8 mouse cellular contexts compared by ENCODE assay signal in the genomic region with DNA sequence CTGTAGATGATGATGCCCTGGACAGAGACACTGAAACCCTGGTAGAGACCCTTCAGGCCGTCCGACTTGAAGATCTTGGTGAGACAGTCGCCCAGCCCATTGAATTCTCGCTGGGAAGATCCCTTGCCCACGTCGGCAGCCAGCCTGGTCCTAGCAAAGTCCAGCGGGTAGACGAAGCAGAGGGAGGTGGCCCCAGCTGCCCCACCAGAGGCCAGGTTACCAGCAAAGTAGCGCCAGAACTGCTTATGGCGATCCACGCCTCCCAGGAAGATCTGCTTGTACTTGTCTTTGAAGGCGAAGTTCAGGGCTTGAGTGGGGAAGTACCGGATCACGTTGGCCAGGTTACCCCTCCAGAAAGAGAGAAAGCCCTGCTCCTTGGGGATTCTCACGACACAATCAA. TPM values are rescaled to one million over a fixed set of nuclear protein-coding genes. Genes with fewer than 3 reads are reported as not detected.
DNase-seq lines count a peak whose midpoint lies in the region; ATAC-seq and TF ChIP-seq lines count a peak whose summit lies in the region.

No protein-coding gene starts in this region.

- 85% methylated on average over 15 of the region's 15 CpGs for WGBS in liver, embryonic 11.5 days
- WGBS in heart, embryonic 14.5 days: 38% methylated on average over 15 of the region's 15 CpGs
- WGBS in limb, embryonic 14.5 days: 76% methylated on average over 15 of the region's 15 CpGs

- TF ChIP-seq POLR2A in limb, embryonic 14.5 days (IDR thresholded peaks at IDR 0.05; ENCODE audit: borderline replicate concordance, extremely low read depth, insufficient read depth, insufficient read length): no peak

- H3K27ac ChIP-seq in liver, embryonic 11.5 days (ENCODE audit: low read depth, low read length): no peak overlapping the region
- H3K27ac ChIP-seq in heart, embryonic 14.5 days (replicated peaks in 1 of 2; ENCODE audit: control insufficient read depth in 1 of 2, insufficient read depth in 1 of 2, low read depth in 2 of 2, low read length in 2 of 2): peak overlapping the region; percentile 51 to 100
- H3K27ac ChIP-seq in limb, embryonic 14.5 days (replicated peaks; ENCODE audit: low read depth, low read length): no peak overlapping the region

- H3K36me3 ChIP-seq in liver, embryonic 11.5 days (ENCODE audit: control insufficient read depth, insufficient read depth, low read length): peaks cover 32% of the 10 kb centered on the region
- H3K36me3 ChIP-seq in heart, embryonic 14.5 days (ENCODE audit: control insufficient read depth, insufficient read depth, low read length): peaks cover 57% of the 10 kb centered on the region
- peaks cover 53% of the 10 kb centered on the region for H3K36me3 ChIP-seq in limb, embryonic 14.5 days (ENCODE audit: control insufficient read depth, insufficient read depth, low read length)

- peak overlapping the region; percentile 5; the same call in 1 of the 2 replicates for H3K4me3 ChIP-seq in liver, embryonic 11.5 days (ENCODE audit: low read depth, low read length)
- H3K4me3 ChIP-seq in heart, embryonic 14.5 days (ENCODE audit: control insufficient read depth in 1 of 2, insufficient read depth in 1 of 2, low read depth in 1 of 2, low read length in 2 of 2): peak overlapping the region; percentile 87 to 95
- peak overlapping the region; percentile 89 for H3K4me3 ChIP-seq in limb, embryonic 14.5 days (replicated peaks; ENCODE audit: low read length)

- H3K27me3 ChIP-seq in liver, embryonic 11.5 days (replicated peaks; ENCODE audit: control insufficient read depth, insufficient read depth, low read length): no peaks in the 10 kb centered on the region
- no peaks in the 10 kb centered on the region for H3K27me3 ChIP-seq in heart, embryonic 14.5 days (ENCODE audit: control insufficient read depth, insufficient read depth, low read length)
- H3K27me3 ChIP-seq in limb, embryonic 14.5 days (ENCODE audit: control insufficient read depth, insufficient read depth, low read length): no peaks in the 10 kb centered on the region

- H3K4me1 ChIP-seq in liver, embryonic 11.5 days (replicated peaks; ENCODE audit: control insufficient read depth, insufficient read depth, low read length): peaks cover 21% of the 10 kb centered on the region
- peaks cover 14 to 48% of the 10 kb centered on the region in 2 experiments for H3K4me1 ChIP-seq in heart, embryonic 14.5 days (ENCODE audit: control insufficient read depth in 2 of 2, insufficient read depth in 2 of 2, low read length in 2 of 2)
- H3K4me1 ChIP-seq in limb, embryonic 14.5 days (ENCODE audit: control insufficient read depth, insufficient read depth, low read length): peaks cover 29% of the 10 kb centered on the region

- H3K9me3 ChIP-seq in liver, embryonic 11.5 days (ENCODE audit: control insufficient read depth, low read length): no peaks in the 10 kb centered on the region
- H3K9me3 ChIP-seq in heart, embryonic 14.5 days (ENCODE audit: control insufficient read depth, low read length): no peaks in the 10 kb centered on the region
- no peaks in the 10 kb centered on the region for H3K9me3 ChIP-seq in limb, embryonic 14.5 days (ENCODE audit: control insufficient read depth, low read length)

- H3K9ac ChIP-seq in liver, embryonic 11.5 days (ENCODE audit: low read depth, low read length): no peak overlapping the region
- H3K9ac ChIP-seq in heart, embryonic 14.5 days (ENCODE audit: low read length): peak overlapping the region; percentile 98
- H3K9ac ChIP-seq in limb, embryonic 14.5 days (ENCODE audit: low read depth, low read length, severe bottlenecking): peak overlapping the region; percentile 25; the same call in 1 of the 2 replicates

- H3K4me2 ChIP-seq in liver, embryonic 11.5 days: peak overlapping the region; percentile 87
- peak overlapping the region; percentile 73 for H3K4me2 ChIP-seq in heart, embryonic 14.5 days (ENCODE audit: low read length)
- H3K4me2 ChIP-seq in limb, embryonic 14.5 days (replicated peaks; ENCODE audit: low read depth, low read length, severe bottlenecking): peak overlapping the region; percentile 91

- DNase-seq in liver, embryonic 11.5 days (ENCODE audit: low spot score): no peak
- no peak for DNase-seq in liver
- DNase-seq in cerebellum, adult 18-20 months: peak; percentile 26 to 36
- no peak for DNase-seq in limb, embryonic 14.5 days (ENCODE audit: low spot score)
- no peak for DNase-seq in urinary bladder, adult 18-20 months (ENCODE audit: low spot score in 2 of 2)
- no peak for DNase-seq in retina, postnatal 1 day
- DNase-seq in layer of hippocampus, adult 8-10 months (ENCODE audit: low spot score in 2 of 2): no peak

- ATAC-seq in liver, embryonic 11.5 days (replicated peaks; ENCODE audit: low FRiP score): no peak
- no peak for ATAC-seq in heart, embryonic 14.5 days (ENCODE audit: insufficient number of reproducible peaks, insufficient read depth, low FRiP score, low read depth)
- no peak for ATAC-seq in limb, embryonic 14.5 days (ENCODE audit: low FRiP score, low read depth)

RNA-seq across cellular contexts. Expression of gene Slc25a4, which starts 2.0 kb away (rescaled TPM):
- 279 and 291 TPM in 2 replicates for polyA plus RNA-seq in liver, embryonic 11.5 days (2014; fragmentation: Nextera tagmentation; extraction: Ambion mirVana)
- polyA plus RNA-seq in heart, embryonic 14.5 days (2014; fragmentation: Nextera tagmentation; extraction: Ambion mirVana): 2,296 and 2,316 TPM in 2 replicates
- 410 and 427 TPM in 2 replicates for polyA plus RNA-seq in limb, embryonic 14.5 days (2012; rRNA removed)
- 513 and 524 TPM in 2 replicates for polyA plus RNA-seq in limb, embryonic 14.5 days (2014; fragmentation: Nextera tagmentation; extraction: Ambion mirVana)
- 100 to 1,000 TPM; 495 to 555 (median 531) TPM for total RNA-seq in layer of hippocampus, adult 8-10 months (2022)

RNA-seq across cellular contexts. Expression of gene Snx25, which starts 57.1 kb away (rescaled TPM):
- 7.0 and 10.6 TPM in 2 replicates for polyA plus RNA-seq in liver, embryonic 11.5 days (2014; fragmentation: Nextera tagmentation; extraction: Ambion mirVana)
- 6.8 and 8.8 TPM in 2 replicates for polyA plus RNA-seq in heart, embryonic 14.5 days (2014; fragmentation: Nextera tagmentation; extraction: Ambion mirVana)
- polyA plus RNA-seq in limb, embryonic 14.5 days (2012; rRNA removed): 10.2 and 13.8 TPM in 2 replicates
- 10.5 and 13.5 TPM in 2 replicates for polyA plus RNA-seq in limb, embryonic 14.5 days (2014; fragmentation: Nextera tagmentation; extraction: Ambion mirVana)
- 10 to 100 TPM; 39.4 to 46.0 (median 42.8) TPM for total RNA-seq in layer of hippocampus, adult 8-10 months (2022)

RNA-seq across cellular contexts. Expression of gene Cfap97, which starts 57.5 kb away (rescaled TPM):
- 16.2 and 18.0 TPM in 2 replicates for polyA plus RNA-seq in liver, embryonic 11.5 days (2014; fragmentation: Nextera tagmentation; extraction: Ambion mirVana)
- 19.5 and 21.8 TPM in 2 replicates for polyA plus RNA-seq in heart, embryonic 14.5 days (2014; fragmentation: Nextera tagmentation; extraction: Ambion mirVana)
- polyA plus RNA-seq in limb, embryonic 14.5 days (2012; rRNA removed): 13.6 and 14.6 TPM in 2 replicates
- 24.2 and 28.5 TPM in 2 replicates for polyA plus RNA-seq in limb, embryonic 14.5 days (2014; fragmentation: Nextera tagmentation; extraction: Ambion mirVana)
- total RNA-seq in layer of hippocampus, adult 8-10 months (2022): 10 to 100 TPM; 21.7 to 27.2 (median 25.2) TPM

Comparison
In these comparisons a context has a peak if more than half of its experiments do, and no peak if none do; other contexts are left out.
1. DNase-seq: peak in cerebellum, adult 18-20 months (2 of 2); none in liver, embryonic 11.5 days (single experiment), liver (single experiment), limb, embryonic 14.5 days (single experiment), urinary bladder, adult 18-20 months (0 of 2), retina, postnatal 1 day (single experiment) and layer of hippocampus, adult 8-10 months (0 of 2).
2. H3K27ac ChIP-seq: peak in heart, embryonic 14.5 days (2 of 2); none in liver, embryonic 11.5 days (single experiment) and limb, embryonic 14.5 days (single experiment).
3. H3K4me3 ChIP-seq: peak in every context shown above with its lines; median percentile 91 in heart, embryonic 14.5 days; 89 in limb, embryonic 14.5 days; 5 in liver, embryonic 11.5 days.
4. Peak in every context shown above with its lines, with median percentiles within 50 percentile points of each other: H3K4me2 ChIP-seq.